Mouse (Mus musculus) left cerebral cortex, postnatal 36 days (tissue): ENCODE data around the gene Ciita. TPM values are rescaled to one million over a fixed set of nuclear protein-coding genes. Genes with fewer than 3 reads are reported as not detected.

Experiments used
- total RNA-seq, 2 experiments: library from RNA; stranded (reverse); gene quantifications; 2 replicates each; pipeline ENCODE4 v1.2.3; 2021

Gene Ciita
- total RNA-seq, 2 experiments from 2014 or later, result 0.14 TPM; not detected in 1

Other genes with a start within 250 kb of the Ciita start
- gene Emp2, start 166.1 kb upstream of the Ciita start, total RNA-seq, result 10 to 100 TPM; 12.2 to 12.9 TPM
- 1 to 10 TPM; 7.8 to 8.7 TPM for gene Tekt5, start 84.6 kb upstream of the Ciita start, total RNA-seq
- gene Nubp1, start 68.1 kb upstream of the Ciita start, total RNA-seq, result 10 to 100 TPM; 17.4 to 17.6 TPM
- gene Tvp23a, start 32.7 kb upstream of the Ciita start, total RNA-seq, result 10 to 100 TPM; 29.8 to 32.2 TPM
- gene Dexi, start 63.0 kb downstream of the Ciita start, total RNA-seq, result 10 to 100 TPM; 65.3 TPM
- gene Clec16a, start 65.3 kb downstream of the Ciita start, total RNA-seq, result 10 to 100 TPM; 92.4 to 97.8 TPM